Mouse (Mus musculus): Measurements from ENCODE around the gene Enam. TPM values are rescaled to one million over a fixed set of nuclear protein-coding genes. Genes with fewer than 3 reads are reported as not detected.

The Enam gene
- polyA plus RNA-seq (2017; shearing (Covaris generic)): not detected

GRCm38 (mm10) chr5:88487675-88488074, at the start of gene Enam:
TSS of gene Enam (plus strand) at chr5:88487975.

GRCm38 (mm10) chr5:88455691-88456090, 32.1 kb upstream of the Enam start, which contains the start of gene Ambn:
TSS of gene Ambn (plus strand) at chr5:88455991.

GRCm38 (mm10) chr5:88527657-88528056, 39.9 kb downstream of the Enam start, which contains the start of gene Jchain:
TSS of gene Jchain (minus strand) at chr5:88527891.

GRCm38 (mm10) chr5:88554086-88554886, 66.5 kb downstream of the Enam start, which contains the start of gene Utp3:
TSS of gene Utp3 (plus strand) at chr5:88554462.

Other genes with a start within 250 kb of the Enam start
- gene Gm7714, start 219.1 kb upstream of the Enam start, polyA plus RNA-seq (2017; shearing (Covaris generic)): 0.76 TPM
- not detected for gene Prol1, start 170.7 kb upstream of the Enam start, polyA plus RNA-seq (2017; shearing (Covaris generic))
- not detected for gene Amtn, start 111.9 kb upstream of the Enam start, polyA plus RNA-seq (2017; shearing (Covaris generic))
- gene Ambn, start 32.0 kb upstream of the Enam start, polyA plus RNA-seq (2017; shearing (Covaris generic)): not detected
- 66.9 TPM for gene Jchain, start 39.9 kb downstream of the Enam start, polyA plus RNA-seq (2017; shearing (Covaris generic))
- 61.4 TPM for gene Utp3, start 66.5 kb downstream of the Enam start, polyA plus RNA-seq (2017; shearing (Covaris generic))
- 4.0 TPM for gene Rufy3, start 77.1 kb downstream of the Enam start, polyA plus RNA-seq (2017; shearing (Covaris generic))
- 38.1 TPM for gene Grsf1, start 188.2 kb downstream of the Enam start, polyA plus RNA-seq (2017; shearing (Covaris generic))
- gene Mob1b, start 232.9 kb downstream of the Enam start, polyA plus RNA-seq (2017; shearing (Covaris generic)): 16.5 TPM